10 mouse cellular contexts compared by ENCODE assay signal in the genomic region with DNA sequence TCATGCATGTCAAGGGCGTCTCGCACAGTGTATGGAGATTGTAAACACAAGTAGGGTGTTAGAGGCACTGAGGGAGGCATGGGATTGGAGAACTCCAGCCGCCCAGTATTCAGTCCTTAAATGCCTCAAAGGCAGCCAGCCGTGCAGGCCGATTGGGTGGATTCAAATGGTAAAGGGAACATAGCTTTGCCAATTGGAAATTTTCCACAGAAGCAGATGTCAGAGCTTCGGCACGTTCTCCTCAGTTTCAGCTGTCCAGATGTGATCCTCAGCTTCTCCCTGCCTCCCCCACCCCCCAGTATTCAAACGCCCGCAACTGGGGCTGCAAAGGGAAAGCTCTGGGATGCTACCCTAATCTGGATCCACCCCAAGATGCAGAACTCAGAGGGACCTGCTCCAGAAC. TPM values are rescaled to one million over a fixed set of nuclear protein-coding genes. Genes with fewer than 3 reads are reported as not detected.
DNase-seq lines count a peak whose midpoint lies in the region; ATAC-seq lines count a peak whose summit lies in the region.
"Had no signal": no experiment of that assay in that cellular context is flagged by ENCODE, and none has a peak within 500 bp of the region (broad histone marks: within the 10 kb centered on the region; RNA-seq: fewer than 3 reads in every experiment).

No protein-coding gene starts in this region.

- no peaks in the 10 kb centered on the region for H3K9me3 ChIP-seq in heart, embryonic 16.5 days (replicated peaks; ENCODE audit: control insufficient read depth, low read length)
- H3K9me3 ChIP-seq in heart, embryonic 12.5 days (replicated peaks): no peaks in the 10 kb centered on the region
- H3K9me3 ChIP-seq in forebrain, embryonic 16.5 days (ENCODE audit: control insufficient read depth, low read length): no peaks in the 10 kb centered on the region
- H3K9me3 ChIP-seq: hindbrain, embryonic 15.5 days had no signal

- H3K27ac ChIP-seq in heart, embryonic 16.5 days (ENCODE audit: low read length): 0 out of 2 replicates have a peak overlapping the region, but pooled peaks have one; percentile 6
- no peak overlapping the region for H3K27ac ChIP-seq in heart, embryonic 12.5 days (ENCODE audit: poor library complexity, severe bottlenecking)
- H3K27ac ChIP-seq in forebrain, embryonic 16.5 days (ENCODE audit: low read length): no peak overlapping the region
- H3K27ac ChIP-seq: hindbrain, embryonic 15.5 days had no signal

- H3K9ac ChIP-seq in heart, embryonic 16.5 days (ENCODE audit: low read length): no peak overlapping the region
- H3K9ac ChIP-seq in heart, embryonic 12.5 days: no peak overlapping the region
- no peak overlapping the region for H3K9ac ChIP-seq in forebrain, embryonic 16.5 days (replicated peaks; ENCODE audit: low read depth, low read length)
- H3K9ac ChIP-seq: hindbrain, embryonic 15.5 days had no signal

- WGBS in heart, embryonic 16.5 days: 55% methylated on average over 9 of the region's 9 CpGs
- 67% methylated on average over 9 of the region's 9 CpGs for WGBS in heart, embryonic 12.5 days
- 9% methylated on average over 9 of the region's 9 CpGs for WGBS in forebrain, embryonic 16.5 days

- DNase-seq in NIH3T3 (ENCODE audit: low read depth): peak; percentile 87
- peak; percentile 54 to 59 for DNase-seq in kidney, postnatal 36 days
- no peak for DNase-seq in cerebellum, adult 8-10 months
- DNase-seq in ovary, postnatal 10 days (ENCODE audit: low spot score): no peak
- DNase-seq: gastrocnemius, postnatal 10 days had no signal

- no peaks in the 10 kb centered on the region for H3K36me3 ChIP-seq in heart, embryonic 16.5 days (ENCODE audit: control insufficient read depth, insufficient read depth)
- no peaks in the 10 kb centered on the region for H3K36me3 ChIP-seq in heart, embryonic 12.5 days
- no peaks in the 10 kb centered on the region for H3K36me3 ChIP-seq in forebrain, embryonic 16.5 days (ENCODE audit: control insufficient read depth, insufficient read depth)
- H3K36me3 ChIP-seq: hindbrain, embryonic 15.5 days had no signal

- 0 out of 2 replicates have a peak, but pooled peaks have one; percentile 57 for ATAC-seq in heart, embryonic 16.5 days (replicated peaks; ENCODE audit: extremely low read depth, insufficient read depth, low FRiP score)
- no peak for ATAC-seq in heart, embryonic 12.5 days (ENCODE audit: insufficient number of reproducible peaks, low FRiP score)
- 0 out of 2 replicates have a peak, but pooled peaks have one; percentile 59 for ATAC-seq in forebrain, embryonic 16.5 days
- no peak for ATAC-seq in megakaryocyte-erythroid progenitor cell, adult 5-6 weeks (replicated peaks; ENCODE audit: low FRiP score, low TSS enrichment, poor library complexity, severe bottlenecking)

- H3K4me2 ChIP-seq in heart, embryonic 16.5 days (ENCODE audit: low read depth, low read length): no peak overlapping the region
- H3K4me2 ChIP-seq in heart, embryonic 12.5 days: no peak overlapping the region
- no peak overlapping the region for H3K4me2 ChIP-seq in forebrain, embryonic 16.5 days (ENCODE audit: low read length)
- H3K4me2 ChIP-seq: hindbrain, embryonic 15.5 days had no signal

- no peaks in the 10 kb centered on the region for H3K27me3 ChIP-seq in heart, embryonic 16.5 days (ENCODE audit: control insufficient read depth, insufficient read depth, low read length)
- no peaks in the 10 kb centered on the region for H3K27me3 ChIP-seq in heart, embryonic 12.5 days (replicated peaks)
- H3K27me3 ChIP-seq in forebrain, embryonic 16.5 days (replicated peaks; ENCODE audit: control insufficient read depth, insufficient read depth, low read length): no peaks in the 10 kb centered on the region
- H3K27me3 ChIP-seq: hindbrain, embryonic 15.5 days had no signal

- peaks cover 15% of the 10 kb centered on the region for H3K4me1 ChIP-seq in heart, embryonic 16.5 days (ENCODE audit: control insufficient read depth, insufficient read depth, low read length)
- H3K4me1 ChIP-seq in heart, embryonic 12.5 days (replicated peaks): peaks cover 23% of the 10 kb centered on the region
- H3K4me1 ChIP-seq in forebrain, embryonic 16.5 days (replicated peaks; ENCODE audit: control insufficient read depth, insufficient read depth, low read length): peaks cover 5% of the 10 kb centered on the region
- H3K4me1 ChIP-seq: hindbrain, embryonic 15.5 days had no signal

- no peak overlapping the region for H3K4me3 ChIP-seq in heart, embryonic 16.5 days (ENCODE audit: low read length)
- H3K4me3 ChIP-seq in heart, embryonic 12.5 days: no peak overlapping the region
- no peak overlapping the region for H3K4me3 ChIP-seq in forebrain, embryonic 16.5 days (replicated peaks; ENCODE audit: low read length)
- H3K4me3 ChIP-seq: hindbrain, embryonic 15.5 days had no signal

RNA-seq across cellular contexts. Expression of a gene that starts 21.3 kb away (rescaled TPM):
- polyA plus RNA-seq in heart, embryonic 16.5 days (2015; fragmentation: Nextera tagmentation; extraction: Ambion mirVana): 19.4 and 20.9 TPM in 2 replicates
- 28.9 and 29.6 TPM in 2 replicates for polyA plus RNA-seq in heart, embryonic 12.5 days (2016; fragmentation: Nextera tagmentation; extraction: Ambion mirVana)
- polyA plus RNA-seq in forebrain, embryonic 16.5 days (2015; fragmentation: Nextera tagmentation; extraction: Ambion mirVana): 4.5 and 6.1 TPM in 2 replicates
- 25.8 and 28.9 TPM in 2 replicates for total RNA-seq in megakaryocyte-erythroid progenitor cell, adult 5-6 weeks (2014; fragmentation: Nextera tagmentation)
- total RNA-seq in megakaryocyte-erythroid progenitor cell, adult 5-6 weeks (2017): 16.5 and 20.0 TPM in 2 replicates

Comparison
In these comparisons a context has a peak if more than half of its experiments do, and no peak if none do; other contexts are left out.
1. ATAC-seq: peak in heart, embryonic 16.5 days (single experiment) and forebrain, embryonic 16.5 days (single experiment); none in heart, embryonic 12.5 days (single experiment) and megakaryocyte-erythroid progenitor cell, adult 5-6 weeks (single experiment).
2. DNase-seq: peak in NIH3T3 (single experiment) and kidney, postnatal 36 days (2 of 2); none in cerebellum, adult 8-10 months (single experiment) and ovary, postnatal 10 days (single experiment).